Mouse (Mus musculus): ENCODE data around the gene Magix. TPM values are rescaled to one million over a fixed set of nuclear protein-coding genes. Genes with fewer than 3 reads are reported as not detected.
"Not testable (repeated sequence)": the region's sequence is repeated elsewhere in the genome, so short reads cannot be mapped to it uniquely, and the experiment has no call there.

The Magix gene
- polyA plus RNA-seq, 1 experiment from 2014 or later, result not detected

- peak; percentile 78 for DNase-seq (ENCODE audit: low spot score)
- peaks cover 3% of the 10 kb centered on the region; the same call in 1 of the 2 replicates for H3K4me1 ChIP-seq (replicated peaks; ENCODE audit: control insufficient read depth, insufficient read depth, low read length)
- H3K27me3 ChIP-seq (replicated peaks; ENCODE audit: control insufficient read depth, insufficient read depth, low read length), result no peaks in the 10 kb centered on the region
Measured at GRCm38 (mm10) chrX:7721514-7722281, 40.6 kb upstream of the Magix start, which contains the start of gene Gm45208. Gene Gm45208 (plus strand): TSS chrX:7722245.

DNA sequence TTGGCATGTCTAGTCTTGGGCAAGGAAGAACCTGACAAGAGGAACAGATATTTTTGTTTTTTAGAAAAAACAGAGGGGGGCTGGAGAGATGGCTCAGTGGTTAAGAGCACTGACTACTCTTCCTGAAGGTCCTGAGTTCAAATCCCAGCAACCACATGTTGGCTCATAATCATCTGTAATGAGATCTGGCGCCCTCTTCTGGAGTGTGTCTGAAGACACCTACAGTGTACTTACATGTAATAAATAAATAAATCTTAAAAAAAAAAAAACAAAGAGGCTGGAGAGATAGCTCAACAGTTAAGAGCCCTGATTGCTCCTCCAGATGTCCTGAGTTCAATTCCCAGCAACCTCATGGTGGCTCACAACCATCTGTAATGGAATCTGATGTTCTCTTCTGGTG lies 35.0 kb upstream of the Magix start:
- ATAC-seq (replicated peaks; ENCODE audit: low FRiP score); H3K4me3 ChIP-seq (ENCODE audit: low read depth, low read length); H3K27ac ChIP-seq (ENCODE audit: low read depth, low read length); H3K4me2 ChIP-seq; H3K36me3 ChIP-seq (ENCODE audit: control insufficient read depth, insufficient read depth, low read length); H3K27me3 ChIP-seq (replicated peaks; ENCODE audit: control insufficient read depth, insufficient read depth, low read length); H3K9me3 ChIP-seq (ENCODE audit: control insufficient read depth, low read length); H3K4me1 ChIP-seq (replicated peaks; ENCODE audit: control insufficient read depth, insufficient read depth, low read length); DNase-seq (ENCODE audit: low spot score); H3K9ac ChIP-seq (ENCODE audit: low read depth, low read length): not testable (repeated sequence)
- 8% methylated on average over 1 of the region's 1 CpGs for WGBS

More at GRCm38 (mm10) chrX:7721514-7722281, 40.6 kb upstream of the Magix start, which contains the start of gene Gm45208:
- peak; percentile 89 for ATAC-seq (replicated peaks; ENCODE audit: low FRiP score)
- Histone ChIP-seq H3K36me3 (ENCODE audit: control insufficient read depth, insufficient read depth, low read length) (no peaks in the 10 kb centered on the region; the same call in 1 of the 2 replicates), H3K4me2 (peak within 1 kb of the TSS; percentile 75), H3K27ac (ENCODE audit: low read depth, low read length) (peak within 1 kb of the TSS; percentile 73), H3K9ac (ENCODE audit: low read depth, low read length) (peak within 1 kb of the TSS; percentile 67), H3K4me3 (ENCODE audit: low read depth, low read length) (peak within 1 kb of the TSS; percentile 72), H3K9me3 (ENCODE audit: control insufficient read depth, low read length) (no peaks in the 10 kb centered on the region)
- 23% methylated on average over 22 of the region's 22 CpGs for WGBS

GRCm38 (mm10) chrX:7714135-7714899 lies 33.3 kb upstream of the Magix start, which contains the start of gene Wdr45:
Gene Wdr45 (plus strand): TSS chrX:7714333.
- H3K4me3 ChIP-seq (ENCODE audit: low read depth, low read length), result peak within 1 kb of the TSS; percentile 44
- not testable (repeated sequence) for H3K27me3 ChIP-seq (replicated peaks; ENCODE audit: control insufficient read depth, insufficient read depth, low read length); H3K4me1 ChIP-seq (replicated peaks; ENCODE audit: control insufficient read depth, insufficient read depth, low read length); H3K27ac ChIP-seq (ENCODE audit: low read depth, low read length); H3K9me3 ChIP-seq (ENCODE audit: control insufficient read depth, low read length); H3K36me3 ChIP-seq (ENCODE audit: control insufficient read depth, insufficient read depth, low read length); H3K9ac ChIP-seq (ENCODE audit: low read depth, low read length)
- peak; percentile 71 for DNase-seq (ENCODE audit: low spot score)
- H3K4me2 ChIP-seq, result peak within 1 kb of the TSS; percentile 60
- peak; percentile 94 for ATAC-seq (replicated peaks; ENCODE audit: low FRiP score)
- WGBS, result 13% methylated on average over 33 of the region's 60 CpGs

DNA sequence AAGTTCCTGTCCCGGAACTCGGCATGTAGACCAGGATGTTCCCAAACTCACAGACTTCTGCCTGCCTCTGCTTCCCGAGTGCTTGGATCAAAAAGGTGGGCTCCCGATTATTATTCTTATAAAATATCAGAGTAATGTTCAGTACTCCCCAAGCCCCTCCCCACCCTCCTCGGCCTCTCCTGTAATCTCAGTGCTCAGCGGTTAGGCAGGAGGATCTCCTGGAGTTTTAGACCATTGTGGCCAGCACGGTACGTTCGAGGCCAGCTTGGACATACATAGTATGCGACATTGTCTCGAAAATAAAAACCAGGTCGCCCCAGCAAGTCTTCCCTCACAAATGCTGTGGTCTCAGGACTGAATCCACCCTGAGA lies 32.7 kb upstream of the Magix start:
- H3K27ac ChIP-seq (ENCODE audit: low read depth, low read length); H3K4me1 ChIP-seq (replicated peaks; ENCODE audit: control insufficient read depth, insufficient read depth, low read length); H3K9me3 ChIP-seq (ENCODE audit: control insufficient read depth, low read length); H3K36me3 ChIP-seq (ENCODE audit: control insufficient read depth, insufficient read depth, low read length); H3K9ac ChIP-seq (ENCODE audit: low read depth, low read length); H3K27me3 ChIP-seq (replicated peaks; ENCODE audit: control insufficient read depth, insufficient read depth, low read length); DNase-seq (ENCODE audit: low spot score): not testable (repeated sequence)
- WGBS, result 19% methylated on average over 5 of the region's 12 CpGs
- H3K4me3 ChIP-seq (ENCODE audit: low read depth, low read length), result peak overlapping the region; percentile 44
- peak; percentile 39; the same call in 1 of the 2 replicates for ATAC-seq (replicated peaks; ENCODE audit: low FRiP score)
- H3K4me2 ChIP-seq, result peak overlapping the region; percentile 60

- peak within 1 kb of the TSS; percentile 71 for H3K4me3 ChIP-seq (ENCODE audit: low read depth, low read length)
- H3K27me3 ChIP-seq (replicated peaks; ENCODE audit: control insufficient read depth, insufficient read depth, low read length), result no peaks in the 10 kb centered on the region
- peak within 1 kb of the TSS; percentile 48 for H3K27ac ChIP-seq (ENCODE audit: low read depth, low read length)
- no peaks in the 10 kb centered on the region for H3K36me3 ChIP-seq (ENCODE audit: control insufficient read depth, insufficient read depth, low read length)
- DNase-seq (ENCODE audit: low spot score), result peak; percentile 63
- whole genome bisulfite sequencing, result 4% methylated on average over 33 of the region's 33 CpGs
- peak within 1 kb of the TSS; percentile 72 for H3K4me2 ChIP-seq
- no peaks in the 10 kb centered on the region for H3K9me3 ChIP-seq (ENCODE audit: control insufficient read depth, low read length)
- no peaks in the 10 kb centered on the region for H3K4me1 ChIP-seq (replicated peaks; ENCODE audit: control insufficient read depth, insufficient read depth, low read length)
- peak; percentile 94 for ATAC-seq (replicated peaks; ENCODE audit: low FRiP score)
- peak within 1 kb of the TSS; percentile 70 for H3K9ac ChIP-seq (ENCODE audit: low read depth, low read length)
Measured at GRCm38 (mm10) chrX:7696954-7697381, 15.9 kb upstream of the Magix start, which contains the start of gene Gpkow. Gene Gpkow (plus strand): TSS chrX:7697131.

- no peak overlapping the region for H3K9ac ChIP-seq (ENCODE audit: low read depth, low read length)
- 41% methylated on average over 6 of the region's 6 CpGs for WGBS
- ATAC-seq (replicated peaks; ENCODE audit: low FRiP score) (no peak; the same call in none of the 2 replicates), DNase-seq (ENCODE audit: low spot score) (no peak)
- peak overlapping the region; percentile 71; the same call in 1 of the 2 replicates for H3K4me3 ChIP-seq (ENCODE audit: low read depth, low read length)
- no peaks in the 10 kb centered on the region for H3K36me3 ChIP-seq (ENCODE audit: control insufficient read depth, insufficient read depth, low read length)
- no peaks in the 10 kb centered on the region for H3K9me3 ChIP-seq (ENCODE audit: control insufficient read depth, low read length)
- H3K27ac ChIP-seq (ENCODE audit: low read depth, low read length), result no peak overlapping the region
- H3K4me2 ChIP-seq, result peak overlapping the region; percentile 48; the same call in 1 of the 2 replicates
- no peaks in the 10 kb centered on the region for H3K4me1 ChIP-seq (replicated peaks; ENCODE audit: control insufficient read depth, insufficient read depth, low read length)
- no peaks in the 10 kb centered on the region for H3K27me3 ChIP-seq (replicated peaks; ENCODE audit: control insufficient read depth, insufficient read depth, low read length)
Measured at GRCm38 (mm10) chrX:7696520-7696919, 15.5 kb upstream of the Magix start.

GRCm38 (mm10) chrX:7692862-7693261 lies 11.8 kb upstream of the Magix start:
- Histone ChIP-seq H3K9ac (ENCODE audit: low read depth, low read length) (no peak overlapping the region), H3K36me3 (ENCODE audit: control insufficient read depth, insufficient read depth, low read length) (no peaks in the 10 kb centered on the region), H3K27ac (ENCODE audit: low read depth, low read length) (no peak overlapping the region), H3K4me3 (ENCODE audit: low read depth, low read length) (no peak overlapping the region), H3K9me3 (ENCODE audit: control insufficient read depth, low read length) (no peaks in the 10 kb centered on the region), H3K27me3 (replicated peaks; ENCODE audit: control insufficient read depth, insufficient read depth, low read length) (no peaks in the 10 kb centered on the region), H3K4me1 (replicated peaks; ENCODE audit: control insufficient read depth, insufficient read depth, low read length) (no peaks in the 10 kb centered on the region), H3K4me2 (no peak overlapping the region)
- no peak for ATAC-seq (replicated peaks; ENCODE audit: low FRiP score)
- 34% methylated on average over 4 of the region's 4 CpGs for WGBS
- no peak for DNase-seq (ENCODE audit: low spot score)

DNA sequence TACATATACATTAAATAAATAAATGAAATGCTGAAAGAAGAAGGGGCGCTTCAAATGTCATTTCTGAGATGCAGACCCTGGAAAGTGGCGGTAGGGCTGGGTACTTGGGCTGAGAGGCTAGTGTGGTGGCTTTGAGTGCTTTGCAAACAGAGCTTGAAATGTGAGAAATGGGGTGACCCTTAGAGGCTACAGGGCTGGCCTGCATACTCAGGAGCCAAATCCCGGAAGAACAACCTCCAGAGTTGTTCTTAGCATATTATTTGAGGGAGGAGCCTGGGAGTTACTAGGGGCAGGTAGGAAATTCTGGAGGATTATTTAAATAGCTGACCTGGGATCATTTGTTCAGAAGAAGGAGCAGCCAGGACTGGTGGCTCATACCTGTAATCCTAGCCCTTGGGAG lies 9.4 kb upstream of the Magix start:
- Histone ChIP-seq H3K9me3 (ENCODE audit: control insufficient read depth, low read length) (no peaks in the 10 kb centered on the region), H3K27ac (ENCODE audit: low read depth, low read length) (no peak overlapping the region), H3K27me3 (replicated peaks; ENCODE audit: control insufficient read depth, insufficient read depth, low read length) (no peaks in the 10 kb centered on the region; the same call in 1 of the 2 replicates), H3K4me1 (replicated peaks; ENCODE audit: control insufficient read depth, insufficient read depth, low read length) (no peaks in the 10 kb centered on the region), H3K4me2 (no peak overlapping the region), H3K36me3 (ENCODE audit: control insufficient read depth, insufficient read depth, low read length) (no peaks in the 10 kb centered on the region), H3K4me3 (ENCODE audit: low read depth, low read length) (no peak overlapping the region), H3K9ac (ENCODE audit: low read depth, low read length) (no peak overlapping the region)
- ATAC-seq (replicated peaks; ENCODE audit: low FRiP score) (no peak), DNase-seq (ENCODE audit: low spot score) (no peak)
- WGBS, result 59% methylated on average over 3 of the region's 3 CpGs

Data from liver, embryonic 11.5 days (tissue).